Mouse (Mus musculus) retina, postnatal 1 day (tissue): ENCODE results near the gene Sec22a.

ENCODE experiments used
- DNase-seq: peaks from one replicate; pipeline ENCODE4 v3.0.0-alpha.2; 2012

Sec22a gene

DNA sequence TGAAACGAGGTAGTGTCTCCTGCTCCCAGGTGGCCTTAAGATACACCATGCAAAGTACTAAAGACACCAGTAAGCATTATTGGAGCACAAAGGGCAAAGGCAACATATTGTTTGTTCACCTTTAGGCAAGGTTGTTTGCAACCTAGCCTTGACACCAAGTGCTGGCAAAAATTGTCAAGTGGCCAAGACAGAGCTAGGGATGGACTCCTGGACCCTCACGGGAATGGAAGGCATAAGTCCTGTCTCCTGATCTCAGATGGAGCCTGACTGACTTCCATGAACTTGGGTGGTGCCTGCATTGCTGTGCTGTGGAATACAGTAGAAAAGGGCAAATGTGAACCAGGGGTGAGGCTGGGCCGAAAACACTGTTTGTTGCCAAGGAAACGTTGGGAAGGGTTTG lies 54.1 kb downstream of the Sec22a start:
- DNase-seq = no peak

DNA sequence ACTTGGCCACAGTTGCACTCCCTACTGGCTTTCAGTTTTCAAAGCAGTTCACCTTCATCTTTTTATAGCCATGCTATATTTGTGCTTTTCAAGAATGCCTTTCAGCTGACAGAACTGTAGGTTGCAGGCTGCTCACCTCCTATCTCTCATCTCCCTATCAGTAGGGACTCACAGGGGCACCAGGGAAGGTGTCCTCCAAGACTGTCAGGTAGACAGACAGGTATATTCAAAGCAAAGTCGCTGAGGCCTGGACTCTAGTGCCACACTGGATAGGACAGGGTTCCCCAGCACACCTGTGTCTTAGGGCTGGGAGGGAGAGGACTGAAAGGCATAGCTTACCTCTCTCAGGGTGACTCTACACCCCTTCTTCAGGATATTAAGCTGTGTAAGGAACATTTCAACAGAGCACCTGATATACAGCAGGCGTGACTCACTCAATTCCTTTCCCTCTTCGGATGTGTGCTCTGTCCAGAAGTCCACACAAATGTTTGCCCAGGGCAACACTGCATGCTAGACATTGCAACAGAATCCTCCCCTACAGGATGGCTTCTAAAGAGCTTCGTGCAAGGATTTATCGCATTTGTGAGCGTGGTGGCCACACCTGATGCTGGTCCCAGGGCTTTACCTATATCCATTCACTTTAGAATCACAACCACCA lies 55.1 kb downstream of the Sec22a start:
- no peak for DNase-seq

DNA sequence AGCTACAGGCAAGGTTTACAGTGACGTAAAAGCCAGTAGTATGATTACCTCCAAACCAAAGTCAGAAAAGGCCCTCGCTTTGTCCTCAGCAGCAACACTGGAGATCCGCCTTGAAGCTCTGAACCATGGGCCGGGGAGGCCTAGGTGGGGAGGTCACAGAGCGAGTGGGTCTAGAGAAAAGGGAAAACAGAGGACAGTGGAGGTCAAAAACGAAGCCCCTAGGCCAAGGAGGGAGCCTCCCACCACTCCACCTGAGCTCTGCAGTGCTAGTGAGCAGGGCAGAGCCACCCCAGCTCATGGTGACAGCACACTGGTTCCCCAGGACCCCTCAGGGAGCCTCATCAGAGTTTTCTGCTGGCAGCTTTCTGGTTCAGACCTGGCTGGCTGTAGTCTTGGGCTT lies 55.7 kb downstream of the Sec22a start:
- no peak for DNase-seq

DNA sequence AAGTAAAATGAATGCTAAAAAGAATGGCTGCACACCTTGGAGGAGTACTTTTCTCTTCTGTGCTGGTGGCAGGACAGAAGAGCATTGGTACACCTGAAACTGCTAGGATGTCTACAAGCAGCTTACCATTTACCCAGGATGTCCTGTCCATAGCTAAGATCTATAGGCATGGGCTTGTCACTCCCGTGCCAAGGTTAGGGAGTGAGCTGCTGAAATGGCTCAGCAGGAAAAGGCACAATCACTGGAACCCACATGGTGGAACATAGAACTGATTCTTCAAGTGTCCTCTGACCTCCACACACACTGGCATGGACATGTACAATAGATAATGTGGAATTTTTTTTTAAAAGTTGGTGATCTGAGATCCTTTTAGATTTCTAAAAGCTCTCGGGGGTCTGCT lies 56.4 kb downstream of the Sec22a start:
- DNase-seq = no peak

DNA sequence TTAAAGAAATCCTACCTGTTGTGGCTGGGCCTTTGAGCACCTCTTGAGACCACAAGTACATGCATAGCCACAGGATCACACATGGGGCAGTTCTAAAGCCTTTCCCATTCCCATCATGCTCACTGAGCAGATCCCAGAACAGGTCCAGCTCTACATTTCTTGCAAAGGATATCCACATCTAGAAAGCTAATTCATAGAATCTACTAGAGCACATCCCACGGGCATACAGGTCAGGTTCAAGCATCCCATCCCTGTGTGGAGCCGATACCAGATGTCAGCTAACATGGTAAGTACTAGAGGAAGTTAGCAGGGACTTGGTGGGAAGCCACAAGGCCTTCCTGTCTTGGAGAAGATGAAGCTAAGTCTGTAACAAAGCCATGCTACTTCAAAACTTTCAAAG lies 57.1 kb downstream of the Sec22a start:
- no peak for DNase-seq

DNA sequence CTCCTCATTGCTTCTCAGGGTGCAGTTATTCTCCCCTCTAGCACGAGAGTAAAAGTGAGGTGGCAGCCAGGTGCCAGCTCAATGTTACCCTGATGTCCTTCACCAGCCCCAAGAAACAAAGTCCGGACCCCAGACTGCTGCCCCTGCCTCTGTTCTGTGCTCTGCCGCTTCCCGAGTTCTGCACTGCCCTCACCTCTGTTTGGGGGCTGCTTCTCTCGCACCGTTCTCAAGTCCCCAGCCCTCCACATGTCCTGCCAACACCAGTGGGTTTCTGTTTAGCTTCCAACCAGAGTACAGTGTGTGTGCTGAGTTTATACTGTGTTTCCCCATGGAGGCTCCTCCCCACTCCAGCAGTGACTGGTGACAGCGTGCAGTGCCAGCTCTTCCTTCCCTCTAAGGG lies 58.5 kb downstream of the Sec22a start:
- DNase-seq = no peak

DNA sequence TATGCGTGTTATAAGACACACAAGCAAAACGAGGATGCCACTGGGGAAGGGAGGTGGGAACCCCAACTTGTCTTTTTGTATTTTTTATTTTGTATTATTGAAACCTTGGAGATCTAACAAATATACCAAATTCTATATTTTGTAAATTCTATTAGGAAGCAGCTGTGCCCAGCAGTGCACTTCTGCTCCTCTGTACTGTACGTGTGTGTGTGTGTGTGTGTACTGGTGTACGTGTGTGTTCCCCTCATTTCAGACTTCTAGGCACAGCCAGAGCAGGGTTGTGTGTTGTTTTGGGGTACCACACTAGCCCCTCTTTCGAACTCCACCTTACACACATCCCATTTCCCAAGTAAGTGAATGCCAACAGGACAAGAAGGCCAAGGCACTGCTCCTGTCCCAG lies 59.3 kb downstream of the Sec22a start:
- no peak for DNase-seq

DNA sequence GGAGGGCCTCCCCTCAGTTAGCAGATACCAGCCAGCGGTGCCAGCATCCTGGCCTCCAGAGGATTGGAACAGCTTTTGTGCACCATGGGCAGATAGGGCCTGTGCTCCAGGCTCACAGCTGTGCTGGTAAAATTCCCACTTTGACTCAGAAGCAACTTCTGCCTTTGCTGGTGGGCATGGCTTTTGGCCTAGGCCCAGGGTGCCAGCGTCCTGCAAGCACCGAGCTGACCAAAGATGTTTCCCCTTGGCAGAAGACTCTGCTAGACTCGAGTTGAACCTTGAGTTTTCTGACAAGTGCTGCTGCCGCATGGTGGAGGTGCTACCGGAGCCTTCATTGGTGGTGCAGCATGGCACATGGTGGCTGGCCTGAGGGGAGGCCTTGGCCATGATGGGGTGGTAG lies 60.0 kb downstream of the Sec22a start:
- no peak for DNase-seq

DNA sequence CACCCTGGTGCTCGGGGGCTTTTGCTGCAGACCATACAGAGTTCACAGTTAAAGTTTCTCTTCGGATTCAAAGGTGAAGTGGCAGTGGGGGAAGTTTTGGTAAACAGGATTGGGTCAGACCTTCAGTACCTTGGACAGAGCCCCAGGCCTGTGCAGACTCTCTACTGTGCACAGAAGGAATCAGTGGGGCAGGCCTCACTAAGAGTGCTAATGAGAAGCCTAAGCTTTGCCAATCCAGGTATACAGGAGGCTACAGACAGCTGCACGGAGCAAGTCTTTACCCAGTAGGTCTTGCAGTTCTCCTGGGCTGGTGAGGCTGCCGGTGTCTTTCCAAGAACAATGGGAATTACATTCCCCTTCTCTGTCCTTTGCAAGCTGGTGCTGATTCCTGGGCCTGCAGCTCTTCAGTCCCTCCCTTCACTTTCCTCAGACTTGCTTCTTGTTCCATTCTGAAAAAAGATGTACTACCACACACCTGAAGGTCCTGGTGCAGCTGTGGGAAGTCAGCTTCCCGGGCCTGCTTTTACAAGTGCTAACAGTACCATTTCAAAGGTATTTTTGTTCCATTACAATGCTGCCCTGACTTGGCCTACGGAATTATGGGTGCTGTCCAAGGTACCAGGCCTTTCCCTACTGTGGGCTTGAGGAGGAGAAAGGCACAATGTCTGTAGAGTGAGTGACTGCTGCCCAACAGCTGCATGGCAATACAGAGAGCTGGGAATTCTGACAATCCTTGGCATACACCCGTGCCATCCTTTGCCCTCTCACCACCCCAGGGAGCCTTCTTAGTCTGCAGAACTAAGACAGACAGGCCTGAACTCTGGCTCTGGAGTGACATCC lies 61.1 kb downstream of the Sec22a start:
- peak; percentile 16 for DNase-seq

DNA sequence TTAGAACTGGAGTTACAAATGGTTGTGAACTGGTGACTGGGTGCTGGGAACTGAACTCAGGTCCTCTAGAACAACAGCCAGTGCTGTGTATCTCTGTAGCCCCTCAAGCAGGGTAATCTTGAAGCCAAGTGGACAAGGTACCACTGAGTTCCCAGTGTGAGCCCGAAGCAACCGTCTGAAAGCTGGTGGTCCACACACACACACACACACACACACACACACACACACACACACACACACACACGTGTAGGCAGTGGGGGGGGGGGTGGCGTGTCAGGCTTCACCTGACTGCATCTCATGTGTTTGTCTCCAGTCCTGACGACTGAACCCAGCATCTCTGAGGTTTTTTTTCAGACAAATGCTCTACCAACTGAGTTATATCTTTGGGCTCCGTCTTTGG lies 63.6 kb downstream of the Sec22a start:
- no peak for DNase-seq

DNA sequence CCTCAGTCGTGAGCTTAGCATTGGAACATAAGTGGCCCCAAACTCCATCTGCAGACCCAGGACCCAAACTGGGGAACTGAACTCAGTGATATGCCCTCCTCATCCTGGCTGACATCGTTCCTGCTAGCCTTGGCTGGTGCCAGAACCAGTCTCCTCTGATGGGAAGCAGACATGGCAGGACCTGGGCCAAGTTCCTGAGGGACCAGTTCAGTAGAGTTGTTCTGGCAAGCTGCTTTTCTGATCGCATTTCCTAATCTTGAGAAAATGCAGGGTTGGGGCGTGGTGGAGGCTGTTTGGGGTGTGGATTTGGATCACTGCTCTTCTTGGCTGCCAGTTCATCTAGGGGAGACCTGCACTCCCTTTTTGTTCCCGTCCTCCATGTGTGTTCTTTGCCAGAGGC lies 65.9 kb downstream of the Sec22a start:
- no peak for DNase-seq

DNA sequence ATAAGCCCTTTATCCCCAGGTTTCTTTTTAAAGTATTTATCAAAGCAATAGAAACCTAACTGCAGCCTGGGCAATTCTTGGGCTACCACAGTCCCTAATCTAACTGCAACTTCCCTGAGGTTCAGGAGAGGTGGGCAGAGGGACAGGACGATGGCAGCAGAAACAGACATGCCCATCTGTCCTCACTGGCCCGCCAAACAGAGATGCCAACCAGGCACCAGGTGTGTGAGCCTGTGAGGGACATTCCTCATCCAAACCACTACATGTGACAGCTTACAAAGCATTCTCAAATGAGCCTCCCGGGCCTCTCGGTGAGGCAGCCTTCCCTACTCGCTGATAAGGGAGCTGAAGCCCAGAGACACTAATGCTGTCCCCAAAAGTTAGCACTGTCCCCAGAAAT lies 76.5 kb downstream of the Sec22a start:
- DNase-seq = no peak

DNA sequence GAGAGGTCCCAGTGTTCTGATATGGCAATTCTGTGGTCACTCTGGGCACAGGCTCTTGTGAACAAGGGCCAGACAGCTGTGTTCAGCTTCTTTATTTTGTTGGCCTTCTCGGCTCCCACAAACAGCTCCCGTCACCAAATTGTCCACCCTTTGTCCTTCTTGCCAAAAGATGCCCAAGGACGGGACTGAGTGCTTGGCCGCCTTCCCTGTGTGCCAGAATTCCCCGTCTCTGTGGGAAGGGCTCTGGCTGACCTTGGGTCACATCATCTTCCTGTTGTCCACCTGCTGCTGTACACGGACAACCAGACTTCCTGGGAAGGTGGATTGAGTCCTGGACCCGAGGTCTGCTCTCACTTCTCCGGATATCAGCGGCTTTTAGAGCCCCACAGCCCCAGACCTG lies 77.9 kb downstream of the Sec22a start:
- DNase-seq = no peak

DNA sequence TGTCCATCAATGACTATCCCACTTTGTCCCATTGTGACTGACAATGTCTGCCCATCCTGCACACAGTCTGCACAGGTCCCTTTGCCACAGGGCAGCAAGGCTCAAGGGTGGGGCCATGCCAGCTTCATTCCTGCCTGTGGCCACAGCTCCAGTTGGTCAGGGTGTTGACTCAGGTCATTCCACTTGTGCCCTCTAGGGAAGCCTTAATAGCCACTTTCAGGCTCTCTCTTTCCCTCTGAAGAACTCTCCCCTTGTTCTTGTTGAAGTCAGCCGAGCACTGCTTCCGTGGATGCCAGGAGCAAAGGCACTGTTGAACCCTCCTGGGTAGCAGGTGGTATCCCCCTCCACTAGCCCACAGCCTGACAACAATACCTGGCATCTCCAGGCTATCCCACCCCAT lies 81.3 kb downstream of the Sec22a start:
- no peak for DNase-seq

DNA sequence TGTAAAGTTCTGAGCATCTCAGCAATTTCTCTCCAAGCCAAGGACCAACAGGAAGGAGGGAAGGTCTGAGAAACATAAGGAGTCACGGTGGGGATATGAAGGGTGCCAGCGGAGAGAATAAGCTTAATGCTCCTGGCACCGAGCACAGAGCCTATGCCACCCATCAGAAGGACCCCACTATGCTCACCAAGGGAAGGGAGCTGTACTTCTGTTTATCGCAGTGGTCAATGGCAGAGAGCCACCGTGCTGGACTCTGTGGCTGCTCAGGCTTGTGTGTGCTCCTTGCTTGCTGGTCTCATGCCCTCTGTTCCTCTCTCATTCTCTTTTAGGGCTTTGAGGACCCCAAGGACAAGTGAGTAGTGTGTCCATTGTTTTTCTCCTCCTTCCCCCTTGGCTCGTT lies 85.6 kb downstream of the Sec22a start:
- DNase-seq = no peak

DNA sequence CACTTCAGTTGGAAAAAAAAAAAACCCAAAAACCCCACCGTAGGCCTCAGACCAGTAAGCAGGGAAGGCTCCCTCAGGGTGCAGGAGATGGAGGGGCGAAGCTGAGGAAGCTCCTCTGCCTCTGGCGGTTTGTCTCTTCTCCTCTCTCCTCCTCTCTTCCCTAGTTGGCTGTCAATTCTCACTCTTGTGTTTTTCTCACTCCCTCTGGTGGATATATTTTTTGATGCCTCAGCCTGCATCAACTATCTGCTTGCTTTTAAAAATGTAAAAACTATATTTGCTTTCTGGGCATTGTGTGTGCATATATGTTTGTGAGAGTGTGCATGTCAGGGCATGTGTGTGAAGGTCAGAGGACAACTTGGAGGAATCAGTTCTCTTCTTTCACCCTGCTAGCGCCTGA lies 91.3 kb downstream of the Sec22a start:
- DNase-seq = no peak

DNA sequence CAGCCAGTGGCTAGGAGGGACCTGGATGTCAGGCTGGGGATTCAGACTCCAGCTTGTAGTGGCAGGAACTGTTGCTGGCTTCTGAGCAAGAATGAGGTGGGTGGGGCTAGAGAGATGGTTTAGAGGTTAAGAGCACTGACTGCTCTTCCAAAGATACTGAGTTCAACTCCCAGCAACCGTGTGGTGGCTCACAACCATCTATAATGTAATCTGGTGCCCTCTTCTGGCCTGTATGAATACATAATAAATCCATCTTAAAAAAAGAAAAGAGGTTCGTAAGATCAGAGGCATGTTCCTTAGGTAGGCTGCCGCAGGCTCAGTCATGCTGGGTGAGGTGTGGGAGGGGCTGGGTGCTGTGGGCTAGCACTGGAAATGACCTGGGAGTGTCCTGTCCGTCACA lies 92.1 kb downstream of the Sec22a start:
- DNase-seq = no peak

DNA sequence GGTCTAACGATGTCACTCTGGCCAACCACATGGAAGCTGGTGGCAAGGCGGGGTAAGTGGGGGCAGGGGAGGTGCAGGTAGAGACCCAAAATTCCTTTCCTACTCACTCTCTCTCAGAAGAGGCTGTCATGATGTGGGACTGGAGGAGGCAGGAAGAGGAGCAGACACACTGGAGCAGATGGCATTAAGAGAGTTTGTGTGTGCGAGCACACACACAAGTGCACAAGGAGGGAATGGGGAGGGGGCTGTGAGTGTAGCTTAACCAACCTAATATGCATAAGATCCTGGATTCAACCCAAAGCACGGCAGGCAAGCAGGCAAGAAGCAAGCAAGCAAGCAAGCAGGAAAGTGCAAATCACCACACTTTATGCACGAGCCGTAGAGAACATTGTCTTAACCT lies 92.8 kb downstream of the Sec22a start:
- DNase-seq = no peak

DNA sequence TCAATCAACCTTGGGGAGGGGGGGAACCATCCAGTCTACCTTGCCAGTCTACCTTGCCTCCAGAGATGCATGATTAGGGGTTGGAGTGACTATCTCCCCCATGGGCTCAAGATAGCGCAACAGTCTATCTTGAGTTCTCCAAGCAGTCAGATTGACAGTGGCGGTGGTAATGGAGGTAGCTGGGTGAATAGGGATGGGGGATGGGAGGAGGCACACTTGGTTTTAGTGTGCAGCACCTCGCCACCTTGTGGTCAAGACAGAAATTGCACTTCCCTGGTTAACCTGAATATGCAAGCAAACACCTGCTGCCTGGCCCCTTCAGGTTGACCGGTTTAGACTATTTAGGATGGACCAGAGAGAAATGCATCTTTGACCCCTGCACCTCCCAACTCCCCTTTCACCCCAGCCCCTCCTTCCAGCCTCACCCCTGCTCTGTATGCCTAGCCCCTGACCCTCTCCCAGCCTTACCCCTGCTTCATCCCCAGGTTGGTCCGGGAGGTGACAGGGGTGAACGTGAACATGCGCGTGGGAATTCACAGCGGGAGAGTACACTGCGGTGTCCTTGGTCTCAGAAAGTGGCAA lies 93.3 kb downstream of the Sec22a start:
- peak; percentile 93 for DNase-seq
